Mouse (Mus musculus): Measurements from ENCODE around the gene Etl4.

GRCm38 (mm10) chr2:20209359-20209758 lies 299.8 kb downstream of the Etl4 start:
- TF ChIP-seq CTCF (IDR thresholded peaks at IDR 0.05 in 2 of 3, conservative IDR thresholded peaks at IDR 0.05 in 1 of 3; ENCODE audit: control insufficient read depth in 1 of 3, insufficient read depth in 1 of 3, low read depth in 2 of 3, low read length in 3 of 3, poor library complexity in 1 of 3, severe bottlenecking in 1 of 3) = no peak
- TF ChIP-seq RAD21 (IDR thresholded peaks at IDR 0.05; ENCODE audit: low read depth, low read length) = no peak
- no peak for TF ChIP-seq MXI1 (IDR thresholded peaks at IDR 0.05; ENCODE audit: low read depth, low read length)
